Mouse (Mus musculus) G1E (cell line): ENCODE data around the gene Ndufb8. TPM values are rescaled to one million over a fixed set of nuclear protein-coding genes. Genes with fewer than 3 reads are reported as not detected.

Experiments
- ATAC-seq: 2 replicates; pipeline ENCODE4 v1.8.0; 2016; ENCODE audit warnings: mild to moderate bottlenecking; ENCODE audit not compliant: insufficient number of reproducible peaks, poor library complexity, low FRiP score, severe bottlenecking; ENCODE audit errors: extremely low read depth
- DNase-seq: peaks from one replicate; pipeline ENCODE4 v3.0.0; 2012; ENCODE audit warnings: low spot score
- H3K27me3 ChIP-seq: 2 replicates; pipeline ENCODE4 v1.6.1; 2012; ENCODE audit warnings: mild to moderate bottlenecking, low read length, inconsistent platforms; ENCODE audit not compliant: insufficient read depth
- H3K36me3 ChIP-seq: replicated peaks from 2 replicates; pipeline ENCODE3; 2012; ENCODE audit warnings: mild to moderate bottlenecking, inconsistent platforms
- H3K4me1 ChIP-seq: 2 replicates; pipeline ENCODE4 v1.6.1; 2012; ENCODE audit warnings: low read depth, low read length, inconsistent platforms, mixed read lengths; ENCODE audit not compliant: insufficient read depth
- H3K4me3 ChIP-seq: 2 replicates; pipeline ENCODE4 v1.5.1; 2012; ENCODE audit warnings: low read depth, mild to moderate bottlenecking, inconsistent platforms, low read length, moderate library complexity, mixed read lengths
- H3K9me3 ChIP-seq: replicated peaks from 2 replicates; pipeline ENCODE4 v1.6.1; 2012; ENCODE audit warnings: inconsistent platforms
- CTCF ChIP-seq: IDR thresholded peaks from 2 replicates; pipeline ENCODE4 v1.5.1; 2012; ENCODE audit warnings: low read depth, low read length, inconsistent platforms, mixed read lengths
- GATA1 ChIP-seq: IDR thresholded peaks from 2 replicates; pipeline ENCODE4 v1.6.1; 2012; ENCODE audit warnings: borderline replicate concordance, low read length, inconsistent platforms, mixed read lengths
- GATA2 ChIP-seq: IDR thresholded peaks from 2 replicates; pipeline ENCODE4 v1.6.1; 2012; ENCODE audit warnings: low read depth, low read length, inconsistent platforms, borderline replicate concordance
- POLR2AphosphoS5 ChIP-seq: IDR thresholded peaks from 2 replicates; pipeline ENCODE4 v1.6.1; 2012; ENCODE audit warnings: low read depth, low read length, inconsistent platforms; ENCODE audit not compliant: insufficient replicate concordance
- TAL1 ChIP-seq: conservative IDR thresholded peaks from 2 replicates; pipeline ENCODE4 v1.6.1; 2012; ENCODE audit warnings: low read depth, low read length, inconsistent platforms, mixed read lengths
- polyA plus RNA-seq: library from polyadenylated mRNA; stranded (reverse); fragments of >175 nt; gene quantifications from 2 replicates; pipeline ENCODE4 v1.2.3, GENCODE M21; 2012
- total RNA-seq, 2 experiments: library from RNA; stranded (forward) in 1 of 2; stranded (reverse) in 1 of 2; fragments of 200-1000 nt in 1 of 2; fragments of >200 nt in 1 of 2; fragmentation: Nextera tagmentation in 1 of 2; gene quantifications; 2 replicates each; pipeline ENCODE4 v1.2.3; 2014 to 2017

The Ndufb8 gene
- total and polyA plus RNA-seq, 3 experiments = 136 to 362 (median 238) TPM

DNA sequence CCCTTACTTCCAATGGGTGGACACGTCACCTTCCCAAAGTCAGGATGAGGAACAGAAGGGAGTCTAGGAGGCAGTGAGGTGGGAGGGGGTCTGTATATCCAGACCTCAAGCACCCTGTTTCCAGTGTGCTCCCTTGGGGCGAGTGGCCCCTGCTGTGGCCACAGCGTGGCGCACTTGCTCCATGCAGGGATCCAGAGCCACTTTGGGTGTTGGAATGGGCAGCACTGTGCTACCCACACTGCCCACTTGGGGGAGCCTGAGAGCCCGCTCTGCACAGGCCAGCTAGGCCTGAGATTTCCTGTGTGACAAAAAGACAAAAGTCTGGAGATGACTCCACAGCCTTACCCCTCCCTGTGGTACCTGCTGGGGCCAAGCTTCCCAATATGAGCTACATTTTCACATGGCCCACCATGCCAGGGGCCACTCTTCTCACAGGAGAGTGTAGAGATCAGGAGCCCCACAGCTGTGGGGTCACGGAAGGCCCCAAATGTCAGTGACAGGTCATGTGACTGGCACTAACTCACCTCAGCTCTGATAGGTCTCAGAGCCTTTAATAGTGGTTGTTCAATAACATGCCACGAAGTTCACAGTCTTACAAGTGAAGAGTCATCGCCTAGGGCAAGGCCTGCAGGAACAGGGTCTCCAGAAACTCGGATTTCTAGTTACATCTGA lies 27.5 kb upstream of the Ndufb8 start:
- Histone ChIP-seq H3K4me1 (no peaks in the 10 kb centered on the region; the same call in 1 of the 2 replicates), H3K36me3 (peaks cover 5% of the 10 kb centered on the region), H3K9me3 (no peaks in the 10 kb centered on the region), H3K27me3 (peaks cover 12% of the 10 kb centered on the region), H3K4me3 (no peak overlapping the region)
- TF ChIP-seq POLR2AphosphoS5 = no peak
- TF ChIP-seq CTCF = peak; percentile 100
- DNase-seq (peak; percentile 73), ATAC-seq (peak; percentile 66)

DNA sequence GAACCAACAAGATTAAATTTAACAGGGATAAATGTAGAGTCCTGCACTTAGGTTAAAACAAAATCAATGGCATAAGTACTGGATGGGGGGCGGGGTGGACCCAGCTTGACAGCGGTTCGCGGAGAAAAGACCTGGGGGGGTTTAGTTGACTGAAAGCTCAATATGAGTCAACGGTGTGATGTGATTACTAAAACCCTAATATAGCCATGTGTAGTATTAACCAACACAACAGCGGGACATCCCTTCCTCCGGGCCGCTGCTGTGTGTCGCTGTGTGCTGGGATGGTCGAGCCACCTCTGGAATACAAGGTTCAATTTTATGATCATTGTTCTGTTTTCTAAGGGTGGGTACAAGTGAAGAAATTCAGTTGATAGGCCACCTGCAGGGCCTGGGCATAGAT lies 26.9 kb upstream of the Ndufb8 start:
- Histone ChIP-seq H3K36me3 (peaks cover 10% of the 10 kb centered on the region), H3K27me3 (peaks cover 12% of the 10 kb centered on the region), H3K9me3 (no peaks in the 10 kb centered on the region), H3K4me3 (no peak overlapping the region), H3K4me1 (no peaks in the 10 kb centered on the region; the same call in 1 of the 2 replicates)
- TF ChIP-seq GATA2 (no peak), CTCF (no peak), TAL1 (no peak), POLR2AphosphoS5 (no peak), GATA1 (no peak)
- DNase-seq (no peak), ATAC-seq (no peak)

- Histone ChIP-seq H3K36me3 (peaks cover 48% of the 10 kb centered on the region), H3K4me3 (no peak overlapping the region), H3K9me3 (no peaks in the 10 kb centered on the region), H3K27me3 (no peaks in the 10 kb centered on the region), H3K4me1 (no peaks in the 10 kb centered on the region; the same call in 1 of the 2 replicates)
- DNase-seq = no peak
- TF ChIP-seq CTCF (no peak), GATA1 (no peak), TAL1 (no peak), POLR2AphosphoS5 (no peak), GATA2 (no peak)
- no peak for ATAC-seq
Measured at GRCm38 (mm10) chr19:44578038-44578437, 22.8 kb upstream of the Ndufb8 start.

GRCm38 (mm10) chr19:44576275-44576674 lies 21.0 kb upstream of the Ndufb8 start:
- no peaks in the 10 kb centered on the region for H3K27me3 ChIP-seq
- no peak for DNase-seq
- H3K4me1 ChIP-seq = no peaks in the 10 kb centered on the region; the same call in 1 of the 2 replicates
- no peak for TF ChIP-seq GATA2
- no peak for TF ChIP-seq GATA1
- no peak for TF ChIP-seq POLR2AphosphoS5
- TF ChIP-seq CTCF = no peak
- no peak for TF ChIP-seq TAL1
- no peak for ATAC-seq
- no peak overlapping the region for H3K4me3 ChIP-seq
- peaks cover 65% of the 10 kb centered on the region for H3K36me3 ChIP-seq
- H3K9me3 ChIP-seq = no peaks in the 10 kb centered on the region

DNA sequence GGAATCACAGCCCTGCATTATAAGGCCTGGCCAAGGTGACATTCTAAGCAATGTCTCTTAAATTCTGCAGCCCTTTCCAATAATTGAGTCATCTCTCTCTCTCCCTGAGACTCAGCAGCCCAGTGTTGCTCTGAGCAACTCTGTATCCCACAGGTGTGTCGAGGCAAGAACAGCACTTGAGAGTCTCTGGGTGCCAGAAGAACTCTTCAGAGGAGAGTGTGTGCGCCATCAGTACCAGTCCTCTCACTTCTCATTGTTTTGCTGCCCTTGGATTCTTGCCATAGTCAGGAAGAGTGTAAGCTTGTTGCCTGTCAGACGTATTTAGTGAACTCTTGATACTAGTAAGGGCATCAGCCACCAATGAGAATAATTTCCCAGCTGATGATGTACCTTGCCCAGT lies 12.5 kb upstream of the Ndufb8 start:
- Histone ChIP-seq H3K27me3 (no peaks in the 10 kb centered on the region), H3K9me3 (no peaks in the 10 kb centered on the region), H3K4me1 (peaks cover 17% of the 10 kb centered on the region), H3K4me3 (no peak overlapping the region), H3K36me3 (peaks cover 90% of the 10 kb centered on the region)
- no peak for ATAC-seq
- DNase-seq = no peak
- TF ChIP-seq POLR2AphosphoS5 (no peak), GATA1 (no peak), TAL1 (no peak), CTCF (no peak), GATA2 (no peak)

DNA sequence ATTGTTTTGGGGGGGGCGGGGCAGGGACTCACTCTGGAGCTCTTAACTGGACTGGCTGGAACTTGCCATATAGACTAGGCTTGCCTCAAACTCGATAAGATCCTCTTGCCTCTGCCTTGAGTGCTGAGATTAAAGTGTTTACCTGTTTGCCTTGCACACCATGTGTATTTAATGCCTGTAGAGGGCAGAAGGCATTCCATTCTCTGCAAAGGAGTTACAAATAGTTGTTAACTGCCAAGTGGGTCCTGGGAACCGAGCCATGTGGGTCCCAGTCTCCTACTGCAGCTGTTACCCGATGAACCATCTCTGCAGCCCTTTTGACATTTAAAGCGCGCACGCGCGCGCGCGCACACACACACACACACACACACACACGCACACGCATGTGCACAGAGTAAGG lies 8.8 kb upstream of the Ndufb8 start:
- Histone ChIP-seq H3K36me3 (peaks cover 54% of the 10 kb centered on the region), H3K27me3 (no peaks in the 10 kb centered on the region), H3K9me3 (no peaks in the 10 kb centered on the region), H3K4me3 (peak overlapping the region; percentile 16; the same call in 1 of the 2 replicates), H3K4me1 (peaks cover 20% of the 10 kb centered on the region)
- TF ChIP-seq GATA2 = no peak
- no peak for TF ChIP-seq TAL1
- no peak for TF ChIP-seq GATA1
- TF ChIP-seq CTCF = no peak
- no peak for TF ChIP-seq POLR2AphosphoS5
- ATAC-seq (no peak), DNase-seq (no peak)
